Mouse (Mus musculus) bone marrow macrophage, adult 2 months (primary cell): ENCODE measurements at regions not wholly inside any gene's neighbourhood (a gene's known extent, or its start where the extent isn't known, plus 50 kb on each side); places are given as distances from the start of the nearest gene placed in this dataset.

Experiments used
- H3K27ac ChIP-seq: 2 replicates; pipeline ENCODE4 v1.5.1; 2012; ENCODE audit warnings: low read depth, low read length; ENCODE audit not compliant: insufficient read depth
- H3K4me1 ChIP-seq: 2 replicates; pipeline ENCODE4 v1.6.1; 2012; ENCODE audit warnings: low read length; ENCODE audit not compliant: control insufficient read depth, insufficient read depth
- H3K4me3 ChIP-seq: 2 replicates; pipeline ENCODE4 v1.5.1; 2012; ENCODE audit warnings: mild to moderate bottlenecking, low read length, moderate library complexity; ENCODE audit not compliant: insufficient read depth
- CTCF ChIP-seq: IDR thresholded peaks from 2 replicates; pipeline ENCODE4 v1.5.1; 2012; ENCODE audit warnings: low read depth, mild to moderate bottlenecking, low read length, moderate library complexity
- POLR2A ChIP-seq: IDR thresholded peaks from 2 replicates; pipeline ENCODE4 v1.6.1; 2012; ENCODE audit warnings: mild to moderate bottlenecking, low read depth, low read length, borderline replicate concordance

- TF ChIP-seq CTCF (no peak), POLR2A (no peak)
- H3K4me3 ChIP-seq, result no peak overlapping the region
- no peak overlapping the region for H3K27ac ChIP-seq
- H3K4me1 ChIP-seq, result no peaks in the 10 kb centered on the region
Measured at GRCm38 (mm10) chr1:7451660-7452155, 2644.0 kb downstream of the Gm37988 start.

GRCm38 (mm10) chr1:7454931-7455330 is 2647.2 kb downstream of the Gm37988 start:
- H3K27ac ChIP-seq, result no peak overlapping the region
- no peak overlapping the region for H3K4me3 ChIP-seq
- no peak for TF ChIP-seq POLR2A
- no peak for TF ChIP-seq CTCF
- no peaks in the 10 kb centered on the region for H3K4me1 ChIP-seq

DNA sequence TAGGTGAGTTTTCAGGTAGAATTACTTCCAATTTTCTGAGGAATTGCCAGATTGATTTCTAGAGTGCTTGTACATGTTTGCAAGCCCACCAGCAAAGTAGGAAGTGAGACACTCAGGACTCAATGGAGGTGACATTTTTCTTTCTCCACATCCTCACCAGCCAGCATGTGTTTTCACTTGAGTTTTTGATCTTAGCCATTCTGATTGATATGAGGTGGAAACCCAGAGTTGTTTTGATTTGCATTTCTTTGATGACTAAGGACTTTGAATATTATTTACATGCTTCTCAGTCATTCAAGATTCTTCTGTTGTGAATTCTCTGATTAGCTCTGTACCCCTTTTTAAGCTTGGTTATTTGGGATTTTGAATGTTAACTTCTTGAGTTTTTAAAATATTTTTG is 2650.2 kb downstream of the Gm37988 start:
- no peak for TF ChIP-seq CTCF
- TF ChIP-seq POLR2A, result no peak
- Histone ChIP-seq H3K4me1 (no peaks in the 10 kb centered on the region), H3K4me3 (no peak overlapping the region), H3K27ac (no peak overlapping the region)

DNA sequence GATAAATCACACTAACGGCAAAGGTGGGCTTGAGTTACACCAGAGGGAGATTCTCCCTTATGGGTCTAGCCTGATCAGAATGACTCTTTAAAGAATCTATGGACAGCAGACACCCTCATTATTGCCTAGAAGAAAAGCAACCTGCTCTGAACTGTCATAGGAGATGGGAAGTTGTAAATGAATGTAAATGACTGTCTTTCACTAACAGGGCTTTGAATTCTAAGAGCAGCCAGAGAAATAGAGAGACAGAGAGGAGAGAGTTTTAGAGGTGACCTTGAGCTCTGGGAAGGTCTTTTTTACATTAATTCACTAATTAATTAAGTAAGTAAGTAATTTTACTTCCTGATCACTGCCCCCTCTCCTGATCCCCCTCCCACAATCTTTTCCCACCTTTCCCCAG is 2686.4 kb downstream of the Gm37988 start:
- no peaks in the 10 kb centered on the region for H3K4me1 ChIP-seq
- no peak overlapping the region for H3K27ac ChIP-seq
- no peak overlapping the region for H3K4me3 ChIP-seq
- no peak for TF ChIP-seq POLR2A
- no peak for TF ChIP-seq CTCF

GRCm38 (mm10) chr1:7499042-7499441 is 2691.3 kb downstream of the Gm37988 start:
- no peak overlapping the region for H3K4me3 ChIP-seq
- H3K27ac ChIP-seq, result no peak overlapping the region
- TF ChIP-seq POLR2A (no peak), CTCF (no peak)
- no peaks in the 10 kb centered on the region for H3K4me1 ChIP-seq

- TF ChIP-seq CTCF (no peak), POLR2A (no peak)
- no peak overlapping the region for H3K4me3 ChIP-seq
- H3K4me1 ChIP-seq, result no peaks in the 10 kb centered on the region
- no peak overlapping the region for H3K27ac ChIP-seq
Measured at GRCm38 (mm10) chr1:7502363-7502762, 2694.7 kb downstream of the Gm37988 start.

DNA sequence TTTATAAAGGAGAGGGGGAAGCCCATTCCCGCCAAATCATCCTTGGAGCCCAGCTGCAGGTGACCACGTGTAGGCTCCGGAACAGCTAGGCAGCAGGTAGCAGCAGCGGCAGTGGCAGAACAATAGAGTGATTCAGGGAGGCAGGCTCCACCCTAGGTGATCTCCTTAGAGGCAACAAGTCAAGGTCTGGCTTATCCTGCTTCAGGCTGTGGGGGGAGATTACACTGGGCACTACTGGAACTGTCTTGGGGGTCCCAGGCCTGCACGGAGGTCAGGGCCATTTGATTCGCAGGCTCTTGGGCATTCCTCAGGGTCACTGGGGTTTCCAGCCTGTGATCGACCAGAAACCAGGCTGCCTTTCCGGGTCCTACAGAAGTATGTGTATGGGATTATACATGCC is 2711.1 kb downstream of the Gm37988 start:
- no peak overlapping the region for H3K27ac ChIP-seq
- H3K4me1 ChIP-seq, result no peaks in the 10 kb centered on the region
- TF ChIP-seq CTCF, result no peak
- no peak for TF ChIP-seq POLR2A
- H3K4me3 ChIP-seq, result no peak overlapping the region

GRCm38 (mm10) chr1:7533506-7533905 is 2725.8 kb downstream of the Gm37988 start:
- TF ChIP-seq CTCF (no peak), POLR2A (no peak)
- Histone ChIP-seq H3K4me3 (no peak overlapping the region), H3K27ac (no peak overlapping the region), H3K4me1 (no peaks in the 10 kb centered on the region)

GRCm38 (mm10) chr1:7535191-7535590 is 2727.5 kb downstream of the Gm37988 start:
- no peak for TF ChIP-seq CTCF
- TF ChIP-seq POLR2A, result no peak
- no peak overlapping the region for H3K27ac ChIP-seq
- H3K4me1 ChIP-seq, result no peaks in the 10 kb centered on the region
- no peak overlapping the region for H3K4me3 ChIP-seq

DNA sequence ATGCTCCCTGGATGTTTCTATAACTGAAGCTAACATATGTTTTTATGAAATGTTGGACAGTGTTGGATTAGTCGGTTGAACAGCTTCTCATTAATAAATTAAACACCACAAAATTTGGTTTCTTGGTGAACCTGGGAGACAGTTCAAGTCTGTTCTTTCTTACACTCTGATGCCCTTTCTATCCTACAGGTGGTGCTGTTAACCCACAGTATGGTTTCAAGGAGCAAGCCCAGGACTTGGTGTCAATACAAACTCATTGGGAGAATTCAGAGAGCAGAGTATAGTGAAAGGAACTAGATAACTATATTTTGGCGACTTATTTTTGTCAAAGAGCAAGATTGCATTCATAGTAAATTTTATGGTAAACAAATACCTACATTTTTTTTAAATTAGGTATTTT is 2735.8 kb downstream of the Gm37988 start:
- Histone ChIP-seq H3K27ac (no peak overlapping the region), H3K4me1 (no peaks in the 10 kb centered on the region), H3K4me3 (no peak overlapping the region)
- TF ChIP-seq CTCF, result no peak
- no peak for TF ChIP-seq POLR2A

DNA sequence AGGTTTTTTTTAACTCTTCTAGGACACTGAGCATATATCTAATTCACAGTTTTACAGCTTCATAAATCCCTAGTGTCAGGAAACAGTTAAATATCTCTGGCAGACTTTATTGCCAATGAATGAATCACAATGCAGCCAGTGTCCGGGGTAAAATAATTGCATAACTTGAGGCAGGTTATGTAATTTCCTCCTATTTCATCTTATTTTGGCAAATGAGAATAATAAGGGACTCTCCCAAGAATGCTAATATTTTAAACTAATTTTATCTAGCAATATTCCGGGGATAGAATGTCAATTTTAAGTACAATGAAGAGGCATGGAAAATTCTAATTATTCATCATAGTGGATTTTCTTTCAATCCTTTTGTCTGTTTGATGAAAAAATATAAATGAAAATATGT is 2740.6 kb downstream of the Gm37988 start:
- TF ChIP-seq POLR2A (no peak), CTCF (no peak)
- no peak overlapping the region for H3K27ac ChIP-seq
- no peak overlapping the region for H3K4me3 ChIP-seq

More for the DNA sequence above, 2740.6 kb downstream of the Gm37988 start:
- no peaks in the 10 kb centered on the region for H3K4me1 ChIP-seq
